Mouse (Mus musculus): ENCODE results near the gene Adam23. TPM values are rescaled to one million over a fixed set of nuclear protein-coding genes. Genes with fewer than 3 reads are reported as not detected.

Adam23 gene
- 8.4 and 9.2 TPM in 2 replicates for polyA plus RNA-seq (2014; fragmentation: Nextera tagmentation; extraction: Ambion mirVana)

DNA sequence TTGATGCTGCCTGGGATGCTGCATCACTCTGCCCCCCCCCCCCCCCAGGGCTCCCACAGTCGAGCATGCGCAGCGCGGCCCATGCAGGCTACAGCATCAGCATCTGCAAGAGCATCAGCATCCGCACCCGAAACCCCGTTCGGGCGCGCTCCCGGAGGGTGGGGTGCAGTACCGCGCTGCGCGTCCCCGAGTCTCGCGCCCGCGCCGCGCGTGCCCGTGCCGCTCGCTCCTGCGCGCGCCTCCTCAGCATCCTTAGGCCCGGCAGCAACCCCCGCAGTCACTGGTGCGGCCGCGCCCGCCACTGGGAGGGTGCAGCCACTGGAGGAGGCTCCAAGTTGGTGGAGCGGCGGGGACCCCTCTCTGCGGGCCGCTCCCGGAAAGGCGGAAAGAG is at the start of gene Adam23:
Adam23 (plus strand) TSS at position 236 of the 391 bp plus-strand sequence.
- peak within 1 kb of the TSS; percentile 90 for H3K4me2 ChIP-seq (replicated peaks; ENCODE audit: low read depth, low read length)
- no peaks in the 10 kb centered on the region for H3K4me1 ChIP-seq (replicated peaks; ENCODE audit: control insufficient read depth, insufficient read depth, low read length)
- ATAC-seq (ENCODE audit: low FRiP score) (peak; percentile 90), DNase-seq (ENCODE audit: low spot score) (peak; percentile 84)
- peak within 1 kb of the TSS; percentile 61 for H3K4me3 ChIP-seq (ENCODE audit: low read depth, low read length)
- peak within 1 kb of the TSS; percentile 58 for H3K27ac ChIP-seq (ENCODE audit: low read depth, low read length)
- WGBS = 1% methylated on average over 38 of the region's 41 CpGs
- H3K36me3 ChIP-seq (ENCODE audit: control insufficient read depth, insufficient read depth, low read length) = no peaks in the 10 kb centered on the region
- H3K9me3 ChIP-seq (ENCODE audit: control insufficient read depth, low read length) = no peaks in the 10 kb centered on the region
- peak within 1 kb of the TSS; percentile 73 for H3K9ac ChIP-seq (ENCODE audit: low read depth, low read length)
- no peaks in the 10 kb centered on the region for H3K27me3 ChIP-seq (ENCODE audit: control insufficient read depth, insufficient read depth, low read length)

GRCm38 (mm10) chr1:63401130-63401529 is 44.6 kb upstream of the Adam23 start:
- no peak overlapping the region for H3K4me3 ChIP-seq (ENCODE audit: low read depth, low read length)
- no peaks in the 10 kb centered on the region for H3K36me3 ChIP-seq (ENCODE audit: control insufficient read depth, insufficient read depth, low read length)
- 75% methylated on average over 5 of the region's 5 CpGs for WGBS
- H3K4me1 ChIP-seq (replicated peaks; ENCODE audit: control insufficient read depth, insufficient read depth, low read length) = no peaks in the 10 kb centered on the region
- no peaks in the 10 kb centered on the region for H3K9me3 ChIP-seq (ENCODE audit: control insufficient read depth, low read length)
- no peak overlapping the region for H3K4me2 ChIP-seq (replicated peaks; ENCODE audit: low read depth, low read length)
- H3K27me3 ChIP-seq (ENCODE audit: control insufficient read depth, insufficient read depth, low read length) = no peaks in the 10 kb centered on the region
- no peak for ATAC-seq (ENCODE audit: low FRiP score)
- H3K9ac ChIP-seq (ENCODE audit: low read depth, low read length) = no peak overlapping the region
- DNase-seq (ENCODE audit: low spot score) = no peak
- H3K27ac ChIP-seq (ENCODE audit: low read depth, low read length) = no peak overlapping the region

GRCm38 (mm10) chr1:63403601-63404000 is 42.1 kb upstream of the Adam23 start:
- ATAC-seq (ENCODE audit: low FRiP score) (no peak), DNase-seq (ENCODE audit: low spot score) (peak; percentile 34)
- Histone ChIP-seq H3K36me3 (ENCODE audit: control insufficient read depth, insufficient read depth, low read length) (no peaks in the 10 kb centered on the region), H3K4me3 (ENCODE audit: low read depth, low read length) (no peak overlapping the region), H3K27me3 (ENCODE audit: control insufficient read depth, insufficient read depth, low read length) (no peaks in the 10 kb centered on the region), H3K9ac (ENCODE audit: low read depth, low read length) (no peak overlapping the region), H3K27ac (ENCODE audit: low read depth, low read length) (no peak overlapping the region), H3K9me3 (ENCODE audit: control insufficient read depth, low read length) (no peaks in the 10 kb centered on the region), H3K4me1 (replicated peaks; ENCODE audit: control insufficient read depth, insufficient read depth, low read length) (no peaks in the 10 kb centered on the region), H3K4me2 (replicated peaks; ENCODE audit: low read depth, low read length) (no peak overlapping the region)
- WGBS = 45% methylated on average over 4 of the region's 4 CpGs

DNA sequence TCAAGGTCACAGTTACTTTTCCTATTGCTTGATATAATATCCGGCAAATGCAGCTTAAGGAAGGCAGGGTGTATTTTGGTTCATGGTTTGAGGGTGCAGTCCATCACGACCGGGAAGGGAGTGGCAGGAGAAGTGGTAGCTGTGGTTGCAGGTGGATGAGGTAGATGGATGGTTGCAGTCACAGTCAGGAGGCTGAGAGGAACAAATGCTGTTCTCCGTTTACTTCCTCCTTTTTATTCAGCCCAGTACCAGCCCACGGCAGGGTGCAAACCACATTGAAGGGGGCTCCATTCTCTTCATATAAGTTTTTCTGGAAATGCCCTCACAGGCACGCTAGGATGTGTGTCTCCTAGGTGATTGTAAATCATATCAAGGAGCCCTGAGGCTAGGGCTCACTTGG is 37.3 kb upstream of the Adam23 start:
- no peak overlapping the region for H3K27ac ChIP-seq (ENCODE audit: low read depth, low read length)
- H3K4me2 ChIP-seq (replicated peaks; ENCODE audit: low read depth, low read length) = no peak overlapping the region
- WGBS = 86% methylated on average over 6 of the region's 6 CpGs
- DNase-seq (ENCODE audit: low spot score) (no peak), ATAC-seq (ENCODE audit: low FRiP score) (no peak)
- no peaks in the 10 kb centered on the region for H3K27me3 ChIP-seq (ENCODE audit: control insufficient read depth, insufficient read depth, low read length)
- H3K9ac ChIP-seq (ENCODE audit: low read depth, low read length) = no peak overlapping the region
- no peaks in the 10 kb centered on the region for H3K4me1 ChIP-seq (replicated peaks; ENCODE audit: control insufficient read depth, insufficient read depth, low read length)
- H3K36me3 ChIP-seq (ENCODE audit: control insufficient read depth, insufficient read depth, low read length) = no peaks in the 10 kb centered on the region
- no peaks in the 10 kb centered on the region for H3K9me3 ChIP-seq (ENCODE audit: control insufficient read depth, low read length)
- H3K4me3 ChIP-seq (ENCODE audit: low read depth, low read length) = no peak overlapping the region

GRCm38 (mm10) chr1:63418491-63418890 is 27.2 kb upstream of the Adam23 start:
- DNase-seq (ENCODE audit: low spot score) = no peak
- no peaks in the 10 kb centered on the region for H3K36me3 ChIP-seq (ENCODE audit: control insufficient read depth, insufficient read depth, low read length)
- H3K4me1 ChIP-seq (replicated peaks; ENCODE audit: control insufficient read depth, insufficient read depth, low read length) = no peaks in the 10 kb centered on the region
- H3K4me3 ChIP-seq (ENCODE audit: low read depth, low read length) = no peak overlapping the region
- 86% methylated on average over 8 of the region's 8 CpGs for WGBS
- ATAC-seq (ENCODE audit: low FRiP score) = no peak
- no peaks in the 10 kb centered on the region for H3K9me3 ChIP-seq (ENCODE audit: control insufficient read depth, low read length)
- H3K27ac ChIP-seq (ENCODE audit: low read depth, low read length) = no peak overlapping the region
- no peaks in the 10 kb centered on the region for H3K27me3 ChIP-seq (ENCODE audit: control insufficient read depth, insufficient read depth, low read length)
- H3K4me2 ChIP-seq (replicated peaks; ENCODE audit: low read depth, low read length) = no peak overlapping the region
- no peak overlapping the region for H3K9ac ChIP-seq (ENCODE audit: low read depth, low read length)

- H3K27me3 ChIP-seq (ENCODE audit: control insufficient read depth, insufficient read depth, low read length) = no peaks in the 10 kb centered on the region
- H3K4me3 ChIP-seq (ENCODE audit: low read depth, low read length) = no peak overlapping the region
- no peak overlapping the region for H3K9ac ChIP-seq (ENCODE audit: low read depth, low read length)
- no peaks in the 10 kb centered on the region for H3K9me3 ChIP-seq (ENCODE audit: control insufficient read depth, low read length)
- no peak overlapping the region for H3K27ac ChIP-seq (ENCODE audit: low read depth, low read length)
- no peaks in the 10 kb centered on the region for H3K36me3 ChIP-seq (ENCODE audit: control insufficient read depth, insufficient read depth, low read length)
- no peak for ATAC-seq (ENCODE audit: low FRiP score)
- 85% methylated on average over 6 of the region's 6 CpGs for WGBS
- no peaks in the 10 kb centered on the region for H3K4me1 ChIP-seq (replicated peaks; ENCODE audit: control insufficient read depth, insufficient read depth, low read length)
- no peak overlapping the region for H3K4me2 ChIP-seq (replicated peaks; ENCODE audit: low read depth, low read length)
- no peak for DNase-seq (ENCODE audit: low spot score)
These were observed 15.0 kb upstream of the Adam23 start for GRCm38 (mm10) chr1:63430668-63431067.

DNA sequence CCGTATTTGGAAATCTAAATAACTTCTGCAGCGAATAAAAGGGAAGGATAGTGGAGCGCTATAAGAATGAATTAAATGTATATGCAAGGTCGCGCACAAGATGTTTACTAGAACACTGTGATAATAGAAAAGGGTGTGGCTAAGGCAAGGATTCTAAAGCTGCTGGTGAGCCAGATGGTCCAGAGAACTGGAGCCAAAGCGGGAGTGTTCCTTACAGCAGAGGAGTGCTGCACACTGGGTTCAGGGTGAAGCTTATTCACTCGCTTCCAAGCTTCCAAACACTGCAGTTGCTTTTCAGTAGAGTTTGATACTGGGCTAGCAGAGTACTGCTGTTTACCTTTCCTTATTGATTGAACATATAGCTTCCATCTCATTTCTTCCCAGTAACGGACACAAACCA is 14.5 kb upstream of the Adam23 start:
- no peak overlapping the region for H3K27ac ChIP-seq (ENCODE audit: low read depth, low read length)
- H3K27me3 ChIP-seq (ENCODE audit: control insufficient read depth, insufficient read depth, low read length) = no peaks in the 10 kb centered on the region
- no peaks in the 10 kb centered on the region for H3K36me3 ChIP-seq (ENCODE audit: control insufficient read depth, insufficient read depth, low read length)
- H3K4me3 ChIP-seq (ENCODE audit: low read depth, low read length) = no peak overlapping the region
- no peaks in the 10 kb centered on the region for H3K4me1 ChIP-seq (replicated peaks; ENCODE audit: control insufficient read depth, insufficient read depth, low read length)
- ATAC-seq (ENCODE audit: low FRiP score) (no peak), DNase-seq (ENCODE audit: low spot score) (no peak)
- no peak overlapping the region for H3K9ac ChIP-seq (ENCODE audit: low read depth, low read length)
- no peak overlapping the region for H3K4me2 ChIP-seq (replicated peaks; ENCODE audit: low read depth, low read length)
- 91% methylated on average over 8 of the region's 8 CpGs for WGBS
- no peaks in the 10 kb centered on the region for H3K9me3 ChIP-seq (ENCODE audit: control insufficient read depth, low read length)

DNA sequence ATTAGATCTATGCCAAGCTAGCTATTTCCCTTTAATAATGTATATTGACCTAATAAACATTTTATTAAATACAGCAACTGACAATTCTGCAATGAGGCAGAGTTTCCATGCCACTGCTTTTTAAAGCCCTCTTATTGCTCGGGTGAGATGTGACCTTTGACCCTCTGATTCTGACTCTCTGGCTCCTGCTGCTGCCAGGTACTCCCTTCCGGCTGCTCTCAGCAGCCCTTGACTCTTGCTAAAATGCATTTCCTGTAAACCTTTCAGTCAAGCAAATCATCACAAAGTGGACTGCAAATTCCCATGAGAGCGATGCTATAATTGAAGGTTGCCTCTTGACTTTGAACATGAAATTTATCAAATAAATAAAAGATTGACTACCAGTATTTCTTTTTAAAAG is 13.8 kb upstream of the Adam23 start:
- WGBS = 44% methylated on average over 3 of the region's 3 CpGs
- H3K4me1 ChIP-seq (replicated peaks; ENCODE audit: control insufficient read depth, insufficient read depth, low read length) = no peaks in the 10 kb centered on the region
- H3K9me3 ChIP-seq (ENCODE audit: control insufficient read depth, low read length) = no peaks in the 10 kb centered on the region
- H3K36me3 ChIP-seq (ENCODE audit: control insufficient read depth, insufficient read depth, low read length) = no peaks in the 10 kb centered on the region
- H3K27ac ChIP-seq (ENCODE audit: low read depth, low read length) = no peak overlapping the region
- ATAC-seq (ENCODE audit: low FRiP score) = no peak
- no peak overlapping the region for H3K4me3 ChIP-seq (ENCODE audit: low read depth, low read length)
- H3K4me2 ChIP-seq (replicated peaks; ENCODE audit: low read depth, low read length) = no peak overlapping the region
- DNase-seq (ENCODE audit: low spot score) = no peak
- H3K9ac ChIP-seq (ENCODE audit: low read depth, low read length) = no peak overlapping the region
- no peaks in the 10 kb centered on the region for H3K27me3 ChIP-seq (ENCODE audit: control insufficient read depth, insufficient read depth, low read length)

DNA sequence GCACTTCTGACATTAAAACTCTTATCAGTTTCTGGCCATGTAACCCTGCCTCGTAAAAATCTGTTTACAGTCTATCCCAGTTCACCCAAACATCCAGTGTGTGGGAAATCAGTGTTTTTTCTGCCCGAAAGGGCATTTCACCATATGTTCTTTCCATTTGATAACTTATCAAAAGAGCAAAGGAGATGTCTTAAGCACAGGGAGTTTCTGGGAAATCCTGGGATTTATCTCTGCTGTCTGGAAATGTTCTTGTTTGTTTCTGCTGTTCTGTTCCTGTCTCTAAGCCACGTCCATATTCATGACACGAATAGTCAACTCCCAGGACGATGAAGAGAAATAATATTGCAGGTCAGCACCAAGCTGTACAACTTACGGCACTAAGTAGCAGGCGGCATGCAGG is 11.6 kb upstream of the Adam23 start:
- no peak overlapping the region for H3K9ac ChIP-seq (ENCODE audit: low read depth, low read length)
- ATAC-seq (ENCODE audit: low FRiP score) = no peak
- no peak overlapping the region for H3K27ac ChIP-seq (ENCODE audit: low read depth, low read length)
- H3K27me3 ChIP-seq (ENCODE audit: control insufficient read depth, insufficient read depth, low read length) = no peaks in the 10 kb centered on the region
- 81% methylated on average over 7 of the region's 7 CpGs for WGBS
- H3K4me1 ChIP-seq (replicated peaks; ENCODE audit: control insufficient read depth, insufficient read depth, low read length) = no peaks in the 10 kb centered on the region
- H3K4me2 ChIP-seq (replicated peaks; ENCODE audit: low read depth, low read length) = no peak overlapping the region
- H3K36me3 ChIP-seq (ENCODE audit: control insufficient read depth, insufficient read depth, low read length) = no peaks in the 10 kb centered on the region
- no peaks in the 10 kb centered on the region for H3K9me3 ChIP-seq (ENCODE audit: control insufficient read depth, low read length)
- H3K4me3 ChIP-seq (ENCODE audit: low read depth, low read length) = no peak overlapping the region
- no peak for DNase-seq (ENCODE audit: low spot score)
